Mouse (Mus musculus) small intestine, adult 2 months (tissue): ENCODE measurements around the gene Iqschfp. TPM values are rescaled to one million over a fixed set of nuclear protein-coding genes. Genes with fewer than 3 reads are reported as not detected.
A peak's percentile ranks its signal among the peaks of the same experiment; 100 is the strongest.

Experiments
- H3K27ac ChIP-seq: fragments of 200-500 bp; 2 replicates; pipeline ENCODE4 v1.5.1; 2012; ENCODE audit warnings: low read depth, low read length, control low read depth, inconsistent platforms; ENCODE audit not compliant: insufficient read depth
- H3K27me3 ChIP-seq: fragments of 200-500 bp; 2 replicates; pipeline ENCODE4 v1.6.1; 2012; ENCODE audit warnings: mild to moderate bottlenecking, moderate library complexity, low read length, inconsistent platforms; ENCODE audit not compliant: control insufficient read depth, insufficient read depth
- H3K36me3 ChIP-seq: fragments of 200-500 bp; 2 replicates; pipeline ENCODE4 v1.6.1; 2012; ENCODE audit warnings: mild to moderate bottlenecking, low read length, control low read depth, inconsistent platforms; ENCODE audit not compliant: control insufficient read depth, insufficient read depth
- H3K4me1 ChIP-seq: fragments of 200-500 bp; 2 replicates; pipeline ENCODE4 v1.6.1; 2012; ENCODE audit warnings: low read length, inconsistent platforms, mixed read lengths; ENCODE audit not compliant: control insufficient read depth, insufficient read depth, insufficient read length
- H3K4me3 ChIP-seq: fragments of 200-500 bp; 2 replicates; pipeline ENCODE4 v1.5.1; 2012; ENCODE audit warnings: low read depth, mild to moderate bottlenecking, control low read depth, inconsistent platforms, low read length, moderate library complexity
- CTCF ChIP-seq: fragments of 200-500 bp; IDR thresholded peaks from 2 replicates; pipeline ENCODE4 v1.5.1; 2012; ENCODE audit warnings: low read depth, mild to moderate bottlenecking, control low read depth, inconsistent platforms, low read length, moderate library complexity, mixed read lengths; ENCODE audit not compliant: insufficient replicate concordance, insufficient read length; ENCODE audit errors: extremely low read depth
- POLR2A ChIP-seq: fragments of 200-500 bp; IDR thresholded peaks from 2 replicates; pipeline ENCODE4 v1.6.1; 2012; ENCODE audit warnings: low read depth, mild to moderate bottlenecking, control low read depth, inconsistent platforms, low read length, moderate library complexity
- WGBS: fragments of 180-500 bp; shearing (Covaris S2); methylation state at CpG from one replicate; pipeline ENCODE4 v1.1.7; 2018; 5-methylcytosine and 5-hydroxymethylcytosine counted together
- polyA plus RNA-seq: library from polyadenylated mRNA; depleted of rRNA; stranded (reverse); fragments of >200 nt; gene quantifications from 2 replicates; pipeline ENCODE4 v1.2.3, GENCODE M21; 2012

Iqschfp gene
- polyA plus RNA-seq, 1 experiment = not detected

- H3K27ac ChIP-seq = no peak overlapping the region
- 66% methylated on average over 10 of the region's 10 CpGs for WGBS
- TF ChIP-seq POLR2A (no peak), CTCF (0 out of 2 replicates have a peak, but pooled peaks have one; percentile 14)
- H3K36me3 ChIP-seq = no peaks in the 10 kb centered on the region
- H3K4me1 ChIP-seq = no peaks in the 10 kb centered on the region
- no peak overlapping the region for H3K4me3 ChIP-seq
- H3K27me3 ChIP-seq = no peaks in the 10 kb centered on the region
These were observed 723.2 kb downstream of the Iqschfp start for GRCm38 (mm10) chr3:68615042-68615810.

- WGBS = 73% methylated on average over 12 of the region's 12 CpGs
These were observed 724.3 kb downstream of the Iqschfp start for GRCm38 (mm10) chr3:68616363-68616762.

GRCm38 (mm10) chr3:68617708-68618107 lies 725.7 kb downstream of the Iqschfp start:
- TF ChIP-seq POLR2A (no peak), CTCF (no peak)
- no peaks in the 10 kb centered on the region for H3K4me1 ChIP-seq
- no peak overlapping the region for H3K4me3 ChIP-seq
- no peaks in the 10 kb centered on the region for H3K36me3 ChIP-seq
- 62% methylated on average over 10 of the region's 10 CpGs for WGBS
- no peak overlapping the region for H3K27ac ChIP-seq
- no peaks in the 10 kb centered on the region for H3K27me3 ChIP-seq

More at GRCm38 (mm10) chr3:68616363-68616762, 724.3 kb downstream of the Iqschfp start:
- Histone ChIP-seq H3K4me1 (no peaks in the 10 kb centered on the region), H3K27ac (no peak overlapping the region), H3K27me3 (no peaks in the 10 kb centered on the region), H3K4me3 (no peak overlapping the region), H3K36me3 (no peaks in the 10 kb centered on the region)
- no peak for TF ChIP-seq POLR2A
- TF ChIP-seq CTCF = no peak

DNA sequence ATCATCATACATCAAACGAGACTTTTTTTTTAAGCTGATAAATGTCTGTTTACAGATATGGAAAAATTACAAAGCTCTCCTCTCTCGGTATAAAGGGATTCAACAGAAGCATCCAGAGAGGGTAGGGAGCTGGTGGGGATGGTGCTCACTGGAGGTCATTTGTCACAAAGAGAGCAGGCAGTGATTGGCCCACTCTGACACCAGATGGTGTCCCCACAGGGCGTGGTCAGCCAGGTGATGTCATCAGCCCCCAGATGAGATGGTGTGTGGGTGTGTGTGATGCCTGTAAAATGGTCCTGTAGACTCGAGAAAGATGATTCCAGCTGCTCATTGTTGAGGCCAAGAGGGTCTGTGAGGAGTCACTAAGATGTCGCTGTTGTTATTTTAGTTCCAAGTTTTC lies 727.1 kb downstream of the Iqschfp start:
- Histone ChIP-seq H3K27me3 (no peaks in the 10 kb centered on the region), H3K27ac (no peak overlapping the region), H3K4me1 (no peaks in the 10 kb centered on the region), H3K36me3 (no peaks in the 10 kb centered on the region), H3K4me3 (no peak overlapping the region)
- TF ChIP-seq CTCF (no peak), POLR2A (no peak)
- 41% methylated on average over 5 of the region's 5 CpGs for WGBS

GRCm38 (mm10) chr3:68621971-68622370 lies 729.9 kb downstream of the Iqschfp start:
- no peaks in the 10 kb centered on the region for H3K27me3 ChIP-seq
- H3K4me3 ChIP-seq = no peak overlapping the region
- TF ChIP-seq CTCF (no peak), POLR2A (no peak)
- H3K36me3 ChIP-seq = no peaks in the 10 kb centered on the region
- 73% methylated on average over 3 of the region's 3 CpGs for WGBS
- H3K27ac ChIP-seq = no peak overlapping the region
- H3K4me1 ChIP-seq = no peaks in the 10 kb centered on the region

DNA sequence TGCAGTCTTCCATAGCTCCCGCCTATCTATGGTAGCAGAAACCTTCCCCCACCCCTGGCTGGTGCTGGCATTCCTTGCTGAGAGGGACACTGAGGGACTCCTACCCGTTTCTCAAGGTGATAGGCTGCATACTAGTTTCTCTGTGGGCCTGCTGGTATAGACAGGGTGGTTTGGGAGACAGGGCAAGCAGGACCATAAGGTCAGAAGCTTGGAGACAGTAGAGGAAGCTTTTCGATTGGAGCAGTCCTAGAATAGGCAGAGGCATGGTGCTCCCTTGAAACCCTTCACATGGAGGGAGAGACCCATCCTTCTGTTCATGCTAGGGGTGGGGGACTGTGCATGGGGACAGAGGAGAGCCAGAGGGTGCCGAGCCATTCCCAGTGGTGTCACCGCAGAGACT lies 731.0 kb downstream of the Iqschfp start:
- no peaks in the 10 kb centered on the region for H3K27me3 ChIP-seq
- TF ChIP-seq POLR2A (no peak), CTCF (no peak)
- WGBS = 76% methylated on average over 5 of the region's 5 CpGs
- H3K4me1 ChIP-seq = no peaks in the 10 kb centered on the region
- H3K27ac ChIP-seq = no peak overlapping the region
- no peaks in the 10 kb centered on the region for H3K36me3 ChIP-seq
- H3K4me3 ChIP-seq = no peak overlapping the region

DNA sequence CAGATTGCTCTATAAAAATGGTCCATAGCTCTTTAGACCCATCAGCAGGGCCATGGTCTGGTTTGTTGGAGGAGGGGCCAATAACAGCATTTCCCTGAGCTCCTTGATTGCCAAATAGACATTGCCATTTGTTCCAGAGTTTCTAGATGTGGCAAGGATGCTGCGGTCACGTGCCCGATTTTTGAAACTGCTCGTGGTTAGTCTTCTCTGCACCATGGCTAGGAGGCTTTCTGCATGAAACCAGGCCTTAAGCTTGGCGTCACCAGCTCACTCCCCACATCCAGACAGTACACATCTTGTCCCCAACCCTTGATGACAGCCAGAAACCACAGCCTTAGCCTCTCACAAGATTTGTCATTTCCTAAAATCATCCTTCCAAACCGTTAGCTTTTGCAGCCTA lies 732.4 kb downstream of the Iqschfp start:
- Histone ChIP-seq H3K27ac (no peak overlapping the region), H3K4me3 (no peak overlapping the region), H3K4me1 (no peaks in the 10 kb centered on the region), H3K36me3 (no peaks in the 10 kb centered on the region), H3K27me3 (no peaks in the 10 kb centered on the region)
- TF ChIP-seq CTCF (no peak), POLR2A (no peak)
- WGBS = 74% methylated on average over 6 of the region's 6 CpGs
